Mouse (Mus musculus) hindbrain, postnatal 0 days (tissue): ENCODE results near the gene Alms1. TPM values are rescaled to one million over a fixed set of nuclear protein-coding genes. Genes with fewer than 3 reads are reported as not detected.
"Not testable (repeated sequence)": the region's sequence is repeated elsewhere in the genome, so short reads cannot be mapped to it uniquely, and the experiment has no call there.

Experiments used
- ATAC-seq: fragments of 200-750 bp; cut with Nextera tagmentation; 2 replicates; pipeline ENCODE4 v1.8.0; 2017; ENCODE audit warnings: mild to moderate bottlenecking, moderate TSS enrichment, moderate library complexity
- DNase-seq: peaks from one replicate; pipeline ENCODE4 v3.0.0-alpha.2; 2015; ENCODE audit warnings: low spot score
- H3K27ac ChIP-seq: fragments of 300-500 bp; sonication (generic); 2 replicates; pipeline ENCODE4 v1.5.1; 2014; ENCODE audit warnings: mild to moderate bottlenecking
- H3K27me3 ChIP-seq: fragments of 300-500 bp; sonication (generic); 2 replicates; pipeline ENCODE4 v1.6.1; 2014; ENCODE audit warnings: low read length, mixed read lengths; ENCODE audit not compliant: insufficient read depth
- H3K36me3 ChIP-seq: fragments of 300-500 bp; sonication (generic); 2 replicates; pipeline ENCODE4 v1.6.1; 2014; ENCODE audit warnings: low read length, mixed read lengths; ENCODE audit not compliant: insufficient read depth
- H3K4me1 ChIP-seq: fragments of 300-500 bp; sonication (generic); 2 replicates; pipeline ENCODE4 v1.6.1; 2014; ENCODE audit warnings: antibody characterized with exemption, low read length, mixed read lengths; ENCODE audit not compliant: insufficient read depth
- H3K4me2 ChIP-seq: fragments of 300-500 bp; sonication (generic); 2 replicates; pipeline ENCODE4 v1.6.1; 2014; ENCODE audit warnings: low read depth, mild to moderate bottlenecking, low read length, moderate library complexity, mixed read lengths
- H3K4me3 ChIP-seq: fragments of 300-500 bp; sonication (generic); 2 replicates; pipeline ENCODE4 v1.5.1; 2014; ENCODE audit warnings: low read length
- H3K9ac ChIP-seq: fragments of 300-500 bp; sonication (generic); replicated peaks from 2 replicates; pipeline ENCODE4 v1.6.1; 2014; ENCODE audit warnings: mild to moderate bottlenecking, low read length, moderate library complexity, mixed read lengths
- H3K9me3 ChIP-seq: fragments of 300-500 bp; sonication (generic); 2 replicates; pipeline ENCODE4 v1.6.1; 2016; ENCODE audit warnings: low read length, mixed read lengths
- CTCF ChIP-seq: IDR thresholded peaks from 2 replicates; pipeline ENCODE4 v1.5.1; 2016; ENCODE audit warnings: antibody characterized with exemption, control low read depth, low read depth
- WGBS: fragments of 180-500 bp; shearing (Covaris S2); extraction: QIAGEN DNeasy Blood & Tissue Kit; methylation state at CpG from one replicate; pipeline ENCODE4 v1.1.7; 2014; 5-methylcytosine and 5-hydroxymethylcytosine counted together
- polyA plus RNA-seq: library from polyadenylated mRNA; unstranded; fragments of >200 nt; fragmentation: Nextera tagmentation; extraction: Ambion mirVana; gene quantifications from 2 replicates; pipeline ENCODE4 v1.2.1, GENCODE M21; 2015
- total RNA-seq: library from RNA; depleted of rRNA; stranded (reverse); fragments of >200 nt; gene quantifications from 2 replicates; pipeline ENCODE4 v1.2.3, GENCODE M21; 2014

Gene Alms1
- total and polyA plus RNA-seq, 2 experiments from 2014 or later, result 2.5 to 15.5 TPM

DNA sequence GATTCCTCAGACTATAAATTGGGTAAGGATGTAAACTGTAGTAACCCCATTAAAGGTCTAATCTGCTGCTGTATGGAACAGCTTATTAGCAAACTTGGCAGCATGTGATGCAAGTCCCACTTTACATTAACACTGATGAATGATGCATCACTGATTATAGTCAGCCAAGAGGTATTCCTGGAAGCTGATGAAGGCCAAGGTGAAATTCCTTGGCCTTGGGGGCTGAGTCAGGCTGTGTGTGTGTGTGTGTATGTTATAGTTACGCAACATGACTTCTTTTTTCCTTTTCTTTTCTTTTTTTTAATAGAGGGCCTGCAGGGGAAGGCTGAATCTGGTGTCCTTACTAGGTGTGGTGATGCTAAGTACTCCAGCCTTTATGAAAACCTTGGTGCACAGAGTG, 23.2 kb downstream of the Alms1 start:
- Histone ChIP-seq H3K27ac (no peak overlapping the region), H3K36me3 (peaks cover 31% of the 10 kb centered on the region), H3K9ac (no peak overlapping the region), H3K27me3 (no peaks in the 10 kb centered on the region), H3K9me3 (no peaks in the 10 kb centered on the region), H3K4me2 (no peak overlapping the region), H3K4me1 (no peaks in the 10 kb centered on the region), H3K4me3 (no peak overlapping the region)
- TF ChIP-seq CTCF, result no peak
- WGBS, result 100% methylated on average over 1 of the region's 1 CpGs
- ATAC-seq, result no peak
- no peak for DNase-seq

- no peak for ATAC-seq
- DNase-seq, result no peak
- Histone ChIP-seq H3K4me1 (no peaks in the 10 kb centered on the region), H3K4me2 (no peak overlapping the region), H3K9ac (no peak overlapping the region), H3K27ac (no peak overlapping the region), H3K36me3 (peaks cover 49% of the 10 kb centered on the region), H3K27me3 (no peaks in the 10 kb centered on the region), H3K4me3 (no peak overlapping the region), H3K9me3 (no peaks in the 10 kb centered on the region)
- WGBS, result 88% methylated on average over 4 of the region's 4 CpGs
- no peak for TF ChIP-seq CTCF
Observed at GRCm38 (mm10) chr6:85620826-85621225, 33.5 kb downstream of the Alms1 start.

GRCm38 (mm10) chr6:85621600-85621999, 34.3 kb downstream of the Alms1 start:
- DNase-seq (no peak), ATAC-seq (no peak)
- no peaks in the 10 kb centered on the region for H3K4me1 ChIP-seq
- H3K27ac ChIP-seq, result no peak overlapping the region
- no peaks in the 10 kb centered on the region for H3K9me3 ChIP-seq
- no peak for TF ChIP-seq CTCF
- no peak overlapping the region for H3K4me2 ChIP-seq
- H3K36me3 ChIP-seq, result peaks cover 46% of the 10 kb centered on the region
- H3K27me3 ChIP-seq, result no peaks in the 10 kb centered on the region
- no peak overlapping the region for H3K9ac ChIP-seq
- 92% methylated on average over 5 of the region's 5 CpGs for WGBS
- H3K4me3 ChIP-seq, result no peak overlapping the region

- no peak for DNase-seq
- no peak for TF ChIP-seq CTCF
- WGBS, result 95% methylated on average over 4 of the region's 4 CpGs
- Histone ChIP-seq H3K4me2 (no peak overlapping the region), H3K9ac (no peak overlapping the region), H3K27ac (no peak overlapping the region), H3K4me1 (no peaks in the 10 kb centered on the region), H3K9me3 (no peaks in the 10 kb centered on the region), H3K27me3 (no peaks in the 10 kb centered on the region), H3K4me3 (no peak overlapping the region), H3K36me3 (peaks cover 48% of the 10 kb centered on the region)
- ATAC-seq, result no peak
Observed at GRCm38 (mm10) chr6:85624511-85624910, 37.2 kb downstream of the Alms1 start.

DNA sequence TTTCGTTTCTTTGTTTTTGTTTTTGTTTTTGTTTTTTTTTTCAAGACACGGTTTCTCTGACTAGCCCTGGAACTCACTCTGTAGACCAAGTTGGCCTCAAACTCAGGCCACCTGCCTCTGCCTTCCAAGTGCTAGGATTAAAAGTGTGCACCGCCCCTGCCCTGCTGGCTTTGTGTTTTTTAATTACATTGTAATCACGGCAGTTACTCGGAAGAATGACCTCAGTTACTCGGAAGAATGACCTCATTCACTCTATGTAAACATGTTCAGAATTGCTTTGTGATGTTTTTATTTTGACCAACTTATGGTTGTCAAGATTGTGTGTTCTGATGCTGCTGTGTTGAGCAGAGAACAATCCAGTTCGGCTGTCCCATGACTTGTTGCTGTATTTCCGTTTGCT, 45.8 kb downstream of the Alms1 start:
- Histone ChIP-seq H3K4me3 (no peak overlapping the region), H3K36me3 (peaks cover 15% of the 10 kb centered on the region), H3K4me1 (no peaks in the 10 kb centered on the region), H3K27ac (no peak overlapping the region), H3K4me2 (no peak overlapping the region), H3K27me3 (no peaks in the 10 kb centered on the region), H3K9me3 (no peaks in the 10 kb centered on the region), H3K9ac (no peak overlapping the region)
- no peak for ATAC-seq
- TF ChIP-seq CTCF, result no peak
- 27% methylated on average over 8 of the region's 8 CpGs for WGBS
- DNase-seq, result no peak

GRCm38 (mm10) chr6:85653244-85653643, 65.9 kb downstream of the Alms1 start:
- Histone ChIP-seq H3K4me3 (no peak overlapping the region), H3K27ac (no peak overlapping the region), H3K36me3 (no peaks in the 10 kb centered on the region), H3K4me1 (no peaks in the 10 kb centered on the region), H3K9ac (no peak overlapping the region), H3K9me3 (no peaks in the 10 kb centered on the region), H3K27me3 (no peaks in the 10 kb centered on the region), H3K4me2 (no peak overlapping the region)
- WGBS, result 96% methylated on average over 2 of the region's 2 CpGs
- ATAC-seq (no peak), DNase-seq (no peak)
- TF ChIP-seq CTCF, result 0 out of 2 replicates have a peak, but pooled peaks have one; percentile 13

GRCm38 (mm10) chr6:85701943-85702342, 114.6 kb downstream of the Alms1 start:
- not testable (repeated sequence) for H3K27me3 ChIP-seq, H3K4me2 ChIP-seq, H3K4me1 ChIP-seq, ATAC-seq, DNase-seq, H3K4me3 ChIP-seq, H3K9ac ChIP-seq, H3K36me3 ChIP-seq, H3K27ac ChIP-seq, H3K9me3 ChIP-seq
- 85% methylated on average over 2 of the region's 4 CpGs for WGBS

- H3K27me3 ChIP-seq, H3K27ac ChIP-seq, H3K9ac ChIP-seq, DNase-seq, H3K36me3 ChIP-seq, H3K9me3 ChIP-seq, ATAC-seq, H3K4me2 ChIP-seq, H3K4me1 ChIP-seq, H3K4me3 ChIP-seq: not testable (repeated sequence)
- WGBS, result 95% methylated on average over 5 of the region's 5 CpGs
Observed at GRCm38 (mm10) chr6:85709206-85709605, 121.9 kb downstream of the Alms1 start.

GRCm38 (mm10) chr6:85709607-85710006, 122.3 kb downstream of the Alms1 start:
- H3K9ac ChIP-seq, H3K4me2 ChIP-seq, H3K4me3 ChIP-seq, H3K9me3 ChIP-seq, H3K36me3 ChIP-seq, H3K4me1 ChIP-seq, ATAC-seq, H3K27ac ChIP-seq, DNase-seq, H3K27me3 ChIP-seq: not testable (repeated sequence)
- 60% methylated on average over 1 of the region's 1 CpGs for WGBS

DNA sequence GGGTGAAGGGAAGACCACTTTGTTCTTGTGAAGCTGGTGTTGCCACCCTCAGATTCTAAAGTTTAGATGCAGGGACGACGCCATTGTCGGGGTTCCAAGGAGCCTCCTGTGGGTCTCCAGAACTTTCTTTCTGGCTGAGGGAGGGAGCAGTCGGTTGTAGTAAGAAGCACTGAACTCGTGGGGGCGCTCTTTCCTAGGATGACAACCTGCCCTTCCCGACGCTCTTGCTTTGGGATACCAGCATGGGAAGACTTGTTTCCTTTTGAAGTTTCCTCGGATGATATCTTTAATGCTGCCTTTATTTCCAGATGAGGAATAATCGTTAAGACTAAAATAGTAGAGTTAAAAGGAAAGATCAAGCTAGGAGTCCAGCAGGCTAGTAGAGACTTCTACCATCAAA, 125.8 kb downstream of the Alms1 start, which contains the start of gene Nat8f7:
Gene Nat8f7 (minus strand): TSS at position 101 of the 400 bp plus-strand sequence.
- WGBS, result 82% methylated on average over 9 of the region's 10 CpGs
- not testable (repeated sequence) for H3K9me3 ChIP-seq, H3K4me1 ChIP-seq, H3K36me3 ChIP-seq, H3K9ac ChIP-seq, ATAC-seq, H3K4me3 ChIP-seq, DNase-seq, H3K4me2 ChIP-seq, H3K27me3 ChIP-seq, H3K27ac ChIP-seq
